Mouse (Mus musculus) B cell, adult 2 months (primary cell): ENCODE measurements at regions not wholly inside any gene's neighbourhood (a gene's known extent, or its start where the extent isn't known, plus 50 kb on each side); places are given as distances from the start of the nearest gene placed in this dataset.
"Not testable (repeated sequence)": the region's sequence is repeated elsewhere in the genome, so short reads cannot be mapped to it uniquely, and the experiment has no call there.

Experiments used
- DNase-seq, 2 experiments: peaks; one replicate each; pipeline ENCODE4 v3.0.0; 2022

- DNase-seq, result not testable (repeated sequence)
Observed at GRCm38 (mm10) chr2:17892661-17893060, 104.1 kb downstream of the H2al2a start.

DNA sequence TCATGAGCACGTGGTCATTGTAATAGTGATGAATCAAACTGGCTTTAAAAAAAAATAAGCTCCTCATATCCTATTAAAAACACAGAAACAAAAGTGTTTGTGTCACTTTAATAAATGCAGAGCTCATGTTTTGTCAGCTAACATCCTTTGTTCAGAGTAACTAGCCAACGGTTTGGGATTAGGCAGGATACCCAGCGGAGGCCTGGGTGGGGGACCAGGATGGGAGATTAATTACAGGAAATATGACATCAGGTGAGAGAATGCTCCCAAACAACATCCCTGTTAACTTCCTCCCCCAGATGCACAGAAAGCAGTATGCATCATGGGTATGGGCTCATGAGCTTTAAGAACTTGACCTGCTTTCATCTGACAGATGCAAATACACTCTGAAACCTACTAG is 109.1 kb downstream of the H2al2a start:
- no peak for DNase-seq

DNA sequence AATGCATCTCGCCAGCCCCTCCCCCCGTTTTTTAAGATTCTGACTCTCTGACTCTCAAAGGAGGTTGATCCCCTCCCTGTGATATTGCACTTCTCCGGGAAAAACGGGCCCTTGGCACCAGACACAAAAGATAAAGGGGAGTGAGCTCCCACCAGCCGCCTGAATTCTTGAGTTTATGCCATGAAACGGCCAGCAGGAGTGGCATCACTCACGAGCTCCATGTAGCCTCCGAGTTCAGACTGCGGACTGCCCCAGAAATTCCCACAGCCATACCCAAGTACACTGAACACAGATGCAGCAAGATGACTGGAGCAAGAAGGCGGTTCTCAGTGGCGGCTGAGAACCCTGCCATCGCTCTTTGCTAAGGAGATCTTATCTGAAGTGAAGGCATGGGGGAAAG is 114.4 kb downstream of the H2al2a start:
- DNase-seq, result no peak

DNA sequence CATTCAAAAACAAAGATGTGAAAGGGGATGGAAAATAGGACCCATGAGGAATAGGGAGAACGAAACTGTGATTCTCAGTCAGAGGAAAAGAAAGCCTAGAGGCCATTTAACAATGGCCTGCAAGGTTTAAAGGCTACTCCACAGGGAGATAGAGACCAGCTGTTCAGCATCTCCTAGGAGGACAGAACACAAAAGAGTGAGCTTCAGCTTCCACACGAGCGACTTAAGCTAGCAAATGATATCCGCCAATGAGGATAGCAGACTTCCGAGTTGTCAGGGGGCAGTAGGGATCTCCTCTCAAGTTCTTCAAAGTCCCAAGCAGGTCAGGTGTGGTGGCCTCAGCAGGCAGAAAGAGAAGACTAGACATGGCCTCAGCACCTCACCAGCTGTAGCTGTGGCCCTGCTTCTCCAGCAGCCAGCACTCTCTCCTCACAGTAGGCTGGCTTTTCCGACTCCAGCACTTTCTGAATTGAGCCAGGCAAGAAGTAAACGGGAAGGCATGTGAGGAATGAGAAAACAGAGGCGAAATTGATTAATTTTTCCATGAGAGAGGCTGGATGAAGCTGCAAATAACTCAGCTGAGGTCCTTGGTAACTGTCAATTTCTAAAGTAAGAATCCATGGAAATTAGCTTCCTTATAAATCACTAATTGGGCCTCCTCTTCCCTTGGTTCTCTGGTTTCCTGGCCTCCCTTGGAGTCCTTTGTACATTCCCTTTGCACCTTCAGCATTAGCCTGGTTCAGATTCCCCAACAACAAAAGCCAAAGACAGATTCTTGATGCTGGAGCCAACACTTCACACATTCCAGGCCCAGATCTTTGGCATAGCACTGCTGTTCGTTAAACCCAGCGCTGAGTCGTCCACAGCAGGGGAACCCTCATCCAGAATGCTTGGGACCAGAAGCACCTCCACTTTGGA is 115.7 kb downstream of the H2al2a start:
- DNase-seq, result no peak

DNA sequence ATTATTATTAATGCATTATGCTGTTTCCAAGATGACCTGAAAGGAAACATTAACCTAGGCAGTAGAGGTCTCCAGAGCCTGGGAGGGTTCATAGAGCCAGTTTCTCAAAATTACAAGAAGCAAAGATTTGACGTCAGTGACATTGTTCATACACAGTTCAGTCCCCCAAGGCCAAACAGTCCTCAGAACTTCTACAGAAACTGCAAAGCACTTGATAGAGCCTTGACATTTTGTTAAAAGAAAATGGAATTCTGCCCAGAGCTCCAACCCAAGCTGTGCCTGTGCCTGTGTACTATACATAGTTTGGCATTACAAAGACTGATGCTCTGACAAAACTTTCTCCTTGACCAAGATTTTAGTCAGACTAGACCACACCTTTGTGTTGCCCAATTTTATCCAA is 118.9 kb downstream of the H2al2a start:
- no peak for DNase-seq

DNA sequence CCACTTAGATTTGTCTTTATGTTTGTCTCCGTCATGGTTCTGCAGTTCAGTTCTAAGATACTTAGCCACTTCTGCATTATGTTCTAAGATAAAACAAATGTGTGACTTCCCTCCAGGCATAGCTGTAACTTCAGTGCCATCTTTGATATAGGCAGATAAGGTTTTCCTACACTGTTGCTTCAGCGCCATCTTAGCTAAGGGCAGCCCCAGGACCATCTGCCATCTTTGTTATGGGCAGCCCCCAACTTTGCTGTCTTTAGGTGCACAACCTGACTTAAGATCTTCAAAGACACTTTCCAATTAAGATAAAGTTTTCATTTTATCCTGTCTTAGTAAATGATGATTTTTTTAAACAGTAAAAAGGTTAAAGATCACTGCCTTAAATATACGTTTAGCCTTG is 119.8 kb downstream of the H2al2a start:
- DNase-seq, result no peak

DNA sequence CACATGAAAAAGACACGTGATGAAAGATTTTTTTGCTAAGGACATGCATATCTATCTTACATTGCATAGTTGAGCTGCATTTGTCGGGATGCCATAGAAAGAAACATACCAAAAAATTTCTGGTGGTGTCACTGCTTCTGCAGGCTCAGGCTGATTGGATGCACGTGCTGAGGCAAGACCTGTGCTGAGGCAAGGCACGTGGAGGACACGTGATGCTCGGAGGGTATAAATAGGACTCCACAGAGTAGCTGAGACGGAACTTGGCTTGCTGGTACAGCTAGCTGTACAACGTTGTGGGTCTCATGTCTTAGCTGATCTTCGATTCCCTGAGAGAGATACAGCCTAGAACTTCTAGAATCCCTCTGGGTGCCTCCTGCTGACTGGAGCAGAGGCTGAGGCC is 120.6 kb downstream of the H2al2a start:
- DNase-seq, result no peak

GRCm38 (mm10) chr2:17870562-17870961 is 126.2 kb downstream of the H2al2a start:
- no peak for DNase-seq

GRCm38 (mm10) chr2:17868145-17868544 is 128.6 kb downstream of the H2al2a start:
- no peak for DNase-seq

DNA sequence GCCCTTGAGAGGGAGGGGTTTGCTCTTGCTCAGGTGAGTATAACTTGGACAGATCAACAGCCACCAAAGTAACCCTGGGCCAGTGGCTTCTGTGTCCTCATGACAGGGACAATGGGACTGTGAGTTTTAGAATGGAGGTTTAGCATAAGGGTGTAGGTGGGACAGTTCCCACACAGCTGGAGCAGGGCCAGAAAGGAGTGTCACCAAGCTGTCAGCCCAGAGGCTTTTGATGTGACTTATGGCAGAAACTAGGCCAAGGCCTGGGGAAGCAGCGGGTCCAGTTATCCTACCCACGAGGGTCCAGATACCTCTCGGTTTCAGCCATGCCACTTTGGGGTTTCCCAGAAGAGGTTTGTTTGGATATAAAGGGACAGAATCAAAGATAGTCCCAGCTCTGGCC is 129.4 kb downstream of the H2al2a start:
- DNase-seq, result no peak

DNA sequence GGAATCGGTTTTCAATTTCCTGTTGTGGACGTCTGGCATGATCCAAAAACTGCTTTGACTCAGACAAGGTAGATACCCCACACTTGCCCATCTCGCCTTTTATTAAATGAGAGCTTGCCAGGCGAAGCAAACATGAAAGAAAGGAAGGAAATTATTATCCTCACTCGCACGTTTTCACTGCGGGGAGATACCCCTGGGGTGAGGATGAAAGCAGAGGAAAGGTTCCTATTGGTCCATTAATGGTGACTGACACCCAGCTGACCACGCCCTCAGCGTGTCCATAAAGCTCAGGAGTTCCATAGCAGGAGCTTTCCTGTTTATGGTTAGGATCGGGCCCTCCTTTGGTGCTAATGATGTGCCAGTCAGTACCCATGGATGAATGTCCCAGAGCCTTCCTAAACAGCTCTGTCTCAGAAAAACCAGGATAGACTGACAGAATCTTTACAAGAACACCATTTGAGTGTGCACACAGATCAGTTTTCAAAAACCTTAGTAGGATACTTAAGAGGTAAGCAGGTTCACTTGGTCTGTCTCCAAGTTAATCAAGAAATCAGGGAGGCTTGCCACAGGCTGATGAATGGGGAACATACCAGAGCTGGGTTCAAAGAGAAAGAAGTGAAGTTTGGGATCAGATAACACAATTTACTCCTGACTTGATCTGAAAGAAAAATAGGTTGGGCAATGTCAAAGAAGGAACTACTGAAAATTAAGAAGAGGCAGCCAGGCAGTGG is 130.7 kb upstream of the Nebl start:
- DNase-seq, result peak; percentile 8

DNA sequence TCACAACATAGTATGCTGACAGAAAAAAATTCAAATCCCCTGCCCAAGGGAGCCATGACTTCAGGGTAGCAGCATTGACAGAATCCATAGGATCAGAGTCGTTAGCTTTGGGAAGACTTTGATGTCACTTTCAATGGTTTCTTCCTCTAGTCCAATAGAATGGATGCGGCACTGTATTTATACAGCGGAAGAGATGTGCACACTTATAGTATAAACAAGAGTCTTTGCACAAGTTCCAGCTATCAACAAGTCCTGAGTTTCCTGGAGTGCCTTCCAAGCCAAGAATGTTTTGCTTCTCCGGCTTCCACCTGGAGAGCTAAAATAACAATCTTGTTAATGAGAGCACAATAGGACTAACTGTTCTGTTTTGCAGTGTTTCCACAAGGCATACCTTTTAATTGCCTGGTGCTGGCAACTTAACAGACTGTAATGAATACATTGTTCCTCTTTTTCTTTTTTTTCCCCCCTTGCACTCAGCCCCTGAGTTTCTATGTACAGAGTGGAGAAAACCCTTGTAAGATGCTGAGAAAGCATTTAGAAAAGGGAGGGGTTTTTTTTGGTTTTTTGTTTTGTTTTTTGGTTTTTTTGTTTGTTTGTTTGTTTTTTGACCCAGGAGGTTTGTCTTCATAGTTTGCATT is 129.8 kb upstream of the Nebl start:
- no peak for DNase-seq

DNA sequence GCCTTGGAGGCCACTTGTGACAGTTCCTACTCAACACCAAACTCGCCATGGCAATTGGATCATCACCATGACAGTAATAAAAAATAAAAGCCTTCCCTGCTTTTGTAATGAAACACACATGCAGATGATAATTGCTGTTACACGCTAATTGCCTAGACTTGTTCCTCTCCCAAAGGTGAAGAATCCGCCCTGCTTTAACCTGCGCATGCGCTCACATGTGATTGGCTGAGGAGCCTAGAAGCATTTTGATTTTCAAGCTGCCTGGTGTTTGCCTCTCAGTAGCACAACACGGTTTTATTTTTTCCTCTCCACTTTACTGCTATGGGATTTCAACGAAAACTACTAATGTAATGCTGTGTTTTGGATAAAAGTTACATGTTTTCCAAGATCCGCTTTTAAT is 128.0 kb upstream of the Nebl start:
- DNase-seq, result no peak

DNA sequence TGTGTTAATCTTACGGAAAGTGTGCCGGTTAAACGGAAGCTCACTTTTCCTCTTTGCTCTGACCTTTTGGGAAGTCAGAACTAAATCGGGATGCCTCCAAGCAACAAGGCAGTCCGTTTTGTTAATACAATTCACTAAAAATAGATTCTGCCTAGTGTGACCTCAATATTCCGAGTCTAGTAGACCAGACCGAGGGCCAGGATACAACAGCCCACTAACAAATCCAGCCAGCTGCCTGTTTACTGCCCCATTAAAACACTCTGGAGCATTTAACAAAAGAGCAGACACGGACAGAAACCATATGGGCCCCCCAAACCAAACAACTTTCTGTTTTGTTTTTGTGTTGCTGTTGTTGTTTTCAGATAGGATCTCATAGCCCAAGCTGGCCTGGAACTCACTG is 127.1 kb upstream of the Nebl start:
- DNase-seq, result no peak

DNA sequence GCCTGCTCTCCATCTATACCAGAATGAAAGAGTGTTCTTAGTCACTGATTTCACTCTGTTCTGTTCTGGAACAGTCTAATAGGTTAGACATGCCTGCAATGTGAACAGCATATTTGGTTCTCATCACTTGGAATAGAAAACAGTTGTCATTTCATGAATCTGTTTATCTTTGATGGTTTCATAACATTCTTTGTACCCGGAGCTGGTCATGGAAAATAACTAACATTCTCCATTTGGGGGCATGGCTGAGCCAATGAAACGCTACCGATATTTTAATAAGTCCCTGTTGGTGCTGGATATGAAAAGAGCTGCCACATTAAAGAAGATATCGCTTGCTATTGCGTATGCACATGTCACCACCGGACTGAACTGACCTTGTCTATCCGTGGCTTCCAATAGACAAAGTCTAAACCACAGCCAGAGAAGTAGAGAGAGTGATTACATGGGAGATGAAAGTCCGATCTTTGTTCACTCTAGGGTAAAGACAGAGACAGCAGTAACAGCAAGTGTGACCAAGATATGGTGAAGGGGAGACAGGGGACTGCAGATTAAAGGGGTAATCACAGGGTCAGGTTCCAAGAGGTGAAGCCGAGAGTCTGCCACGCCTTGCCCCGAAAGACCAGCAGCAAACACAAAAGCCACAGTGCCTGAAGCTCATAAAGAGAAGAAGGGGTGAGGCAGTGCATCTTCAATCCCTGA is 124.5 kb upstream of the Nebl start:
- DNase-seq, result no peak

DNA sequence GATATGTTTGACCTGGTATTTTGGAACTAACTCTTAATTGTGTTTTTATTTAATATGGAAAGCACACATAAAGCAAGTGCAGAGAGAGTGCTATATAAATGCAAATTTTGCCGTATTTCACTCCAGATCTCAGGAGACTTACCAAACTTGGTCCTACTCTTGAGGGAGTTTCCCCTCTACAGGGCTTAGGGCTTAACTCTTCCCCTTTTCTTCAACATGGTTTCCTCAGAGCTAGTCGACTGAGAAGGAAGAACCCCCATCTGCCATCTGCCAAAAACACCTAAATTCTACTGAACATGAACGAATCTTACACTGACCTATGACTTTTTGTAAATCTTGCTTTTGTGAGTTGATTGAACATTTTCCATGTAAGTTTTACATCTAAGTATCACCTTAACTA is 122.8 kb upstream of the Nebl start:
- DNase-seq, result peak; percentile 10 to 21

DNA sequence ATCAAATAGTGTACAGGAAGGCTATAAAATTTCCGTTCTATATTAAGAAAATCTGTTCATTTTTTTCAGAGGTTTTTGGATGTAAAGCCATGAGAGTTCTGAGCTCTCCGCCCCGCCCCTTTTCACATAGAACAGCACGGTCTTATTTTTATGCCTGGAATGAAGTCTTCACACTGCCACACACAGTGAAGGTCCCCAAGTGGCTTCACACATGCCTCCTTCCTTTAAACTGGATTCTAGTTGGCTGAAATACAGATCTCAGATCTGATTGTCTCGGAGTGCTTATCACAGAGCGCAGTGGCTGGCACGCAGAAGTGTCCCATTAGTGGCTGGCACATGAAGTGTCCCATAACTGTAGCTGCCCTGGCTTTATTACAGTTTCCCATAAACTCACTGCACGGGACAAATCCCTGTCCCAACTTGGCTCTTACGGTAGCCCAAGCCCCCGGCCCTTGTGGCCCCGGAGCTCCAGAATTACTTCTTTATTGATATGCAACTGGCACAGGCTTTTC is 122.3 kb upstream of the Nebl start:
- DNase-seq, result no peak

DNA sequence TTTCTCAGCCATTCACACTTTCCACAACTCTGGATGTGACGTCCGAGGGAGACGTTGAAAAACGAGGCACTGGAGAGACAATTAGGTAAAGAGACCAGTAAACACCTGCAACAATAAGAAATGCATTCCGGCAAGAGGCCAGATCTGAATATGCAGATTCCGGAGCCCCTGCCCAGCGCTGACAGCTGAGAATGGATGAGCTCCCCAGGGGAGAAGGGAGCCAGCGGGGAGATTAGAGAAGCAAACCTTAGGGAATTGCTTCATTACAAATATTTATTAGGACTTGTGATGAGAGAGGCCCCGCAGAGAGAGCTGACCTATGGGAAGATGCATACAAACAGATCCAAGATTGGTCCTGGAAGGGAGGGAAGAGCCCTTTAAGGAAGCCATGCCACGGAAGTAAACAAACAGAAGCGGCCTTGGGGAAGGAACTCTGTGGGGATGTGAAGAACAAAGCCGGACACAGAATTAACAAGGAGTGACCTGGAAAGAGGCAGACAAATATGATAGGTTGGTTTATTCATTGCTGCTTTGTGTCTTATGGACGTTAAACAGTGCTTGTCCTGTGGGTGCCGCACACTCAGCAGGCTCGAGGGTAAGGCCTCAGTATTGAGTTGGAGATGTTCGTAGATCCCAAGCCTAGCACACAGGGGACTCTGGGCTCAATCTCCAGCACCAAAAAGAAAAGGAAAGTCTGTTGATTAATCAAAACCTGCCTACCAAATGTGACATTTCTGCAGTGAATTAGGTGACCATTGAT is 121.7 kb upstream of the Nebl start:
- no peak for DNase-seq

DNA sequence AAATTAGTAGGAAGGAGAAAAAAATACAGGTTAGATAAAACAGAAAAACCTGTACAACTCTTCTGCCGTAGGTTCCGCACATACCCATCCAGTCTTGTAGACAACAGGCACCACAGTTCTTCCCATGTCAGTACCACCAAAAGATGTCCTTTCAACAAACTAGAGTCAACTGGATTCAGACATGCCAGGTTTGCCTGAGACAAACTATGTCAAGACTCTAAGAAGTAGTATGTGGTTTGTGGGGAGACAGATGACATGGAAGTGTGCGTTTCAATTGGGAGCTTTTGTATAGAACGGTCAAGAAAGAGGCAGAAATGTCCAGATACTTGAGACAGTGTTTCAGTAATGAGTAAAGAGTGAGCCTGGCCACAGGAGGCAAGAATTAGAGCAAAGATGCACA is 119.5 kb upstream of the Nebl start:
- no peak for DNase-seq

- no peak for DNase-seq
Observed at GRCm38 (mm10) chr2:17849267-17849666, 118.0 kb upstream of the Nebl start.

DNA sequence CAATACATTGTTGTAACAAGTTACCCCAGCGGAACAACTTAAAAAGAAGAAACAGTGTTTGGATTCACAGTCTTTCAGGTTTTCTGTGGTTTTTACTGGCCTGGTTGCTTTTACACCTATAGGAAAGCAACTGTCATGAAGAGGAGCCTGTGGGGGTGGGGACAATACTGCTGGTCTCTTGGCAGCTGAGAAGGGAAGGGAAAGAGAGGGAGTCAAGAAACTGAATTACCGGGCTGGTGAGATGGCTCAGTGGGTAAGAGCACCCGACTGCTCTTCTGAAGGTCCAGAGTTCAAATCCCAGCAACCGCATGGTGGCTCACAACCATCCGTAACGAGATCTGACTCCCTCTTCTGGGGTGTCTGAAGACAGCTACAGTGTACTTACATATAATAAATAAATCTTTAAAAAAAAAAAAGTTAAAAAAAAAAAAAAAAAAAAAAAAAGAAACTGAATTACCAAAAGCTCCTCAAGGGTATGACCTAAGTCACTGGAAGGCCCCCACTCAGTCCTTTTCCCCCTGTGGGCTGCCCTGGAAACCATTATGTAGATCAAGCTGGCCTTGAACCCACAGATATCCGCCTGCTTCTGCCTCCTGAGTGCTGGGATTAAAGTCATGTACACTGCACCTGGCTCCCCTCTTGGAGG is 114.3 kb upstream of the Nebl start:
- not testable (repeated sequence) for DNase-seq
